Comparison of ENCODE assay signal across 25 mouse cellular contexts in genomic region chr15:78267441-78267840, GRCm38 (mm10). TPM values are rescaled to one million over a fixed set of nuclear protein-coding genes. Genes with fewer than 3 reads are reported as not detected.
DNase-seq lines count a peak whose midpoint lies in the region; ATAC-seq lines count a peak whose summit lies in the region.
"Had no signal": no experiment of that assay in that cellular context is flagged by ENCODE, and none has a peak within 500 bp of the region (broad histone marks: within the 10 kb centered on the region; RNA-seq: fewer than 3 reads in every experiment).

No protein-coding gene starts in this region.

- H3K4me2 ChIP-seq in heart, embryonic 14.5 days (ENCODE audit: low read length), result no peak overlapping the region
- peak overlapping the region; percentile 48 for H3K4me2 ChIP-seq in liver, embryonic 16.5 days (ENCODE audit: low read depth, low read length)
- H3K4me2 ChIP-seq: heart, embryonic 15.5 days; limb, embryonic 13.5 days; lung, embryonic 15.5 days; midbrain, embryonic 12.5 days; neural tube, embryonic 12.5 days had no signal

- DNase-seq in heart, embryonic 10.5 days (ENCODE audit: low spot score), result no peak
- DNase-seq in heart, adult 18-20 months, result no peak
- no peak for DNase-seq in kidney, adult 8-10 months
- DNase-seq in frontal cortex, adult 2 months (ENCODE audit: extremely low spot score in 1 of 2, low spot score in 1 of 2), result no peak
- DNase-seq: adrenal gland, postnatal 36 days; cerebellum, adult 18-20 months; cerebellum, postnatal 25 days; embryo, embryonic 11 days; forebrain, postnatal 0 days; gastrocnemius, postnatal 10 days; right cerebral cortex, postnatal 4 days had no signal

- WGBS in heart, embryonic 10.5 days, result 65% methylated on average over 10 of the region's 10 CpGs
- 61% methylated on average over 10 of the region's 10 CpGs for WGBS in heart, embryonic 14.5 days
- 31% methylated on average over 10 of the region's 10 CpGs for WGBS in liver, embryonic 16.5 days (ENCODE audit: insufficient replicate concordance)

- H3K4me1 ChIP-seq in heart, embryonic 10.5 days, result 0 out of 2 replicates have a peak, but pooled peaks cover 13% of the 10 kb centered on the region
- H3K4me1 ChIP-seq in brown adipose tissue, adult 24 weeks (ENCODE audit: control insufficient read depth, insufficient read depth, insufficient read length, low read length), result peaks cover 19% of the 10 kb centered on the region; the same call in 1 of the 2 replicates
- peaks cover 0 to 6% of the 10 kb centered on the region in 2 experiments; a peak in 2 of 4 replicates for H3K4me1 ChIP-seq in heart, embryonic 14.5 days (ENCODE audit: control insufficient read depth in 2 of 2, insufficient read depth in 2 of 2, low read length in 2 of 2)
- H3K4me1 ChIP-seq in liver, embryonic 16.5 days (ENCODE audit: control insufficient read depth, low read depth, low read length), result peaks cover 38% of the 10 kb centered on the region
- H3K4me1 ChIP-seq: heart, embryonic 15.5 days; limb, embryonic 13.5 days; lung, embryonic 15.5 days; midbrain, embryonic 12.5 days; neural tube, embryonic 12.5 days had no signal

- H3K4me3 ChIP-seq in heart, embryonic 10.5 days, result no peak overlapping the region
- no peak overlapping the region for H3K4me3 ChIP-seq in brown adipose tissue, adult 24 weeks (ENCODE audit: insufficient read depth, low read depth, low read length)
- no peak overlapping the region for H3K4me3 ChIP-seq in heart, embryonic 14.5 days (ENCODE audit: control insufficient read depth in 1 of 2, insufficient read depth in 1 of 2, low read depth in 1 of 2, low read length in 2 of 2)
- no peak overlapping the region for H3K4me3 ChIP-seq in liver, embryonic 16.5 days (ENCODE audit: low read depth, low read length)
- H3K4me3 ChIP-seq: heart, embryonic 15.5 days; limb, embryonic 13.5 days; lung, embryonic 15.5 days; midbrain, embryonic 12.5 days; neural tube, embryonic 12.5 days had no signal

- no peaks in the 10 kb centered on the region for H3K36me3 ChIP-seq in heart, embryonic 10.5 days
- H3K36me3 ChIP-seq in heart, embryonic 14.5 days (ENCODE audit: control insufficient read depth, insufficient read depth, low read length), result no peaks in the 10 kb centered on the region
- no peaks in the 10 kb centered on the region for H3K36me3 ChIP-seq in liver, embryonic 16.5 days (ENCODE audit: control insufficient read depth, insufficient read depth)
- H3K36me3 ChIP-seq: heart, embryonic 15.5 days; limb, embryonic 13.5 days; lung, embryonic 15.5 days; midbrain, embryonic 12.5 days; neural tube, embryonic 12.5 days had no signal

- H3K9ac ChIP-seq in heart, embryonic 14.5 days (ENCODE audit: low read length), result no peak overlapping the region
- peak overlapping the region; percentile 60 for H3K9ac ChIP-seq in liver, embryonic 16.5 days (ENCODE audit: low read depth, low read length)
- H3K9ac ChIP-seq: forebrain, postnatal 0 days; heart, embryonic 15.5 days; limb, embryonic 13.5 days; lung, embryonic 15.5 days; midbrain, embryonic 12.5 days; neural tube, embryonic 12.5 days had no signal

- H3K27me3 ChIP-seq in heart, embryonic 10.5 days (ENCODE audit: insufficient read depth, poor library complexity, severe bottlenecking), result no peaks in the 10 kb centered on the region
- H3K27me3 ChIP-seq in heart, embryonic 14.5 days (ENCODE audit: control insufficient read depth, insufficient read depth, low read length), result no peaks in the 10 kb centered on the region
- no peaks in the 10 kb centered on the region for H3K27me3 ChIP-seq in liver, embryonic 16.5 days (ENCODE audit: control insufficient read depth, insufficient read depth, low read depth, low read length)
- H3K27me3 ChIP-seq: heart, embryonic 15.5 days; limb, embryonic 13.5 days; lung, embryonic 15.5 days; midbrain, embryonic 12.5 days; neural tube, embryonic 12.5 days had no signal

- no peaks in the 10 kb centered on the region for H3K9me3 ChIP-seq in heart, embryonic 10.5 days
- H3K9me3 ChIP-seq in heart, embryonic 14.5 days (ENCODE audit: control insufficient read depth, low read length), result peaks cover 4% of the 10 kb centered on the region; the same call in 1 of the 2 replicates
- peaks cover 2% of the 10 kb centered on the region; the same call in 1 of the 2 replicates for H3K9me3 ChIP-seq in liver, embryonic 16.5 days (replicated peaks; ENCODE audit: control insufficient read depth, low read length)
- H3K9me3 ChIP-seq: heart, embryonic 15.5 days; limb, embryonic 13.5 days; lung, embryonic 15.5 days; neural tube, embryonic 12.5 days had no signal

- peak overlapping the region; percentile 37 for H3K27ac ChIP-seq in heart, embryonic 10.5 days
- H3K27ac ChIP-seq in brown adipose tissue, adult 24 weeks (replicated peaks; ENCODE audit: low read depth, low read length), result peak overlapping the region; percentile 92
- 0 out of 4 replicates have a peak overlapping the region, but pooled peaks of 1 of the 2 experiments have one; percentile 10 for H3K27ac ChIP-seq in heart, embryonic 14.5 days (replicated peaks in 1 of 2; ENCODE audit: control insufficient read depth in 1 of 2, insufficient read depth in 1 of 2, low read depth in 2 of 2, low read length in 2 of 2)
- H3K27ac ChIP-seq in liver, embryonic 16.5 days (ENCODE audit: low read length), result peak overlapping the region; percentile 91
- H3K27ac ChIP-seq: heart, embryonic 15.5 days; kidney, postnatal 0 days; limb, embryonic 13.5 days; lung, embryonic 15.5 days; macrophage; midbrain, embryonic 12.5 days; neural tube, embryonic 12.5 days; stomach, postnatal 0 days had no signal

- ATAC-seq in heart, embryonic 14.5 days (ENCODE audit: insufficient number of reproducible peaks, insufficient read depth, low FRiP score, low read depth), result 0 out of 2 replicates have a peak, but pooled peaks have one; percentile 24
- ATAC-seq in liver, embryonic 16.5 days (ENCODE audit: low read depth), result peak; percentile 16; the same call in 1 of the 2 replicates
- ATAC-seq: forebrain, postnatal 0 days; hindbrain, embryonic 16.5 days; intestine, postnatal 0 days; Patski had no signal

RNA-seq across cellular contexts. Expression of gene Ncf4, which starts 22.8 kb away (rescaled TPM):
- polyA plus RNA-seq in heart, embryonic 10.5 days (2016; fragmentation: Nextera tagmentation; extraction: Ambion mirVana), result 7.5 and 12.3 TPM in 2 replicates
- total RNA-seq in heart, adult 18-20 months (2021), result 1 to 10 TPM; 2.0 to 2.8 TPM
- polyA plus RNA-seq in brown adipose tissue, adult 24 weeks (2012; ENCODE audit: insufficient read depth, insufficient read length, missing spikeins), result 3.3 and 3.5 TPM in 2 replicates
- 2.2 and 3.3 TPM in 2 replicates for polyA plus RNA-seq in heart, embryonic 14.5 days (2014; fragmentation: Nextera tagmentation; extraction: Ambion mirVana)
- polyA plus RNA-seq in liver, embryonic 16.5 days (2015; fragmentation: Nextera tagmentation; extraction: Ambion mirVana), result 47.8 and 49.9 TPM in 2 replicates
- 2.2 and 3.1 TPM in 2 replicates for polyA plus RNA-seq in frontal cortex, adult 2 months (2012; rRNA removed)

RNA-seq across cellular contexts. Expression of gene Csf2rb2, which starts 38.1 kb away (rescaled TPM):
- polyA plus RNA-seq in heart, embryonic 10.5 days (2016; fragmentation: Nextera tagmentation; extraction: Ambion mirVana), result 0.75 and 1.5 TPM in 2 replicates
- total RNA-seq in heart, adult 18-20 months (2021), result 1 to 10 TPM in 1 of 2 experiments, under 1 TPM in 1; 0.37 to 2.5 TPM
- 0.67 and 2.0 TPM in 2 replicates for polyA plus RNA-seq in brown adipose tissue, adult 24 weeks (2012; ENCODE audit: insufficient read depth, insufficient read length, missing spikeins)
- polyA plus RNA-seq in heart, embryonic 14.5 days (2014; fragmentation: Nextera tagmentation; extraction: Ambion mirVana), result 0.18 and 0.19 TPM in 2 replicates
- 1.3 and 1.9 TPM in 2 replicates for polyA plus RNA-seq in liver, embryonic 16.5 days (2015; fragmentation: Nextera tagmentation; extraction: Ambion mirVana)
- 0.53 and 0.80 TPM in 2 replicates for polyA plus RNA-seq in frontal cortex, adult 2 months (2012; rRNA removed)

RNA-seq across cellular contexts. Expression of gene Csf2rb, which starts 58.1 kb away (rescaled TPM):
- 8.2 and 9.3 TPM in 2 replicates for polyA plus RNA-seq in heart, embryonic 10.5 days (2016; fragmentation: Nextera tagmentation; extraction: Ambion mirVana)
- 1 to 10 TPM in 1 of 2 experiments, under 1 TPM in 1; 0.87 to 5.0 TPM for total RNA-seq in heart, adult 18-20 months (2021)
- polyA plus RNA-seq in brown adipose tissue, adult 24 weeks (2012; ENCODE audit: insufficient read depth, insufficient read length, missing spikeins), result 3.1 and 4.1 TPM in 2 replicates
- 0.99 and 1.00 TPM in 2 replicates for polyA plus RNA-seq in heart, embryonic 14.5 days (2014; fragmentation: Nextera tagmentation; extraction: Ambion mirVana)
- 5.7 and 7.1 TPM in 2 replicates for polyA plus RNA-seq in liver, embryonic 16.5 days (2015; fragmentation: Nextera tagmentation; extraction: Ambion mirVana)
- polyA plus RNA-seq in frontal cortex, adult 2 months (2012; rRNA removed), result 1.2 and 1.7 TPM in 2 replicates
